Mouse (Mus musculus): ENCODE results near the gene Eef1g. TPM values are rescaled to one million over a fixed set of nuclear protein-coding genes. Genes with fewer than 3 reads are reported as not detected.
A peak's percentile ranks its signal among the peaks of the same experiment; 100 is the strongest.

Eef1g gene
- polyA plus RNA-seq, 1 experiment from 2014 or later, result 334 TPM

GRCm38 (mm10) chr19:8974638-8975037 is 7.8 kb downstream of the Eef1g start:
- H3K9me3 ChIP-seq, result no peaks in the 10 kb centered on the region
- peaks cover 98% of the 10 kb centered on the region for H3K36me3 ChIP-seq
- H3K9ac ChIP-seq (replicated peaks), result no peak overlapping the region
- no peak overlapping the region for H3K4me2 ChIP-seq (replicated peaks)
- no peaks in the 10 kb centered on the region; the same call in 1 of the 2 replicates for H3K4me1 ChIP-seq (replicated peaks)
- H3K4me3 ChIP-seq (replicated peaks), result no peak overlapping the region
- 97% methylated on average over 1 of the region's 1 CpGs for WGBS
- no peak for ATAC-seq
- no peak overlapping the region for H3K27ac ChIP-seq
- H3K27me3 ChIP-seq, result no peaks in the 10 kb centered on the region

- H3K36me3 ChIP-seq, result peaks cover 98% of the 10 kb centered on the region
- H3K9me3 ChIP-seq, result no peaks in the 10 kb centered on the region
- WGBS, result 97% methylated on average over 2 of the region's 2 CpGs
- no peaks in the 10 kb centered on the region for H3K27me3 ChIP-seq
- no peak overlapping the region for H3K4me2 ChIP-seq (replicated peaks)
- no peak for ATAC-seq
- no peak overlapping the region for H3K9ac ChIP-seq (replicated peaks)
- H3K27ac ChIP-seq, result no peak overlapping the region
- H3K4me3 ChIP-seq (replicated peaks), result no peak overlapping the region
- no peaks in the 10 kb centered on the region; the same call in 1 of the 2 replicates for H3K4me1 ChIP-seq (replicated peaks)
Observed at GRCm38 (mm10) chr19:8975491-8975890, 8.7 kb downstream of the Eef1g start.

DNA sequence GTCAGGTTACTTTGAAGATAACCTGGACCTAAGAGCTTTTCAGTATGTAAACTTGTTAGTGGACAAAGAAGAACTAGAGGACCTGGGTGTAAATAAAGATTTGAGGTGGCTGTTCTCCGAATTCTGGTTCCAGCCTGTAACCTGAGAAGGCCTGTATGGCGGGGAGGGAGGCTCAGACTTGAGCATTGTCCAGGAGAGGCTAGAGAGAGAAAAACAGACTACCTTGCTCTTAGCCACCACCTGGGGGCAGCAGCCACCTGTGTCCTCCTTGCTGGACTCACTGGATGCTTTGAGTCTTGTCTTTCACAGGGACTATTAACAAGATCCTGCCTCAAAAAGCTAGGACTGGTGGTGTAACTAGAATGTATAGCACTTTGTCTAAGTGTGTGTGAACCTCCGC is 9.7 kb downstream of the Eef1g start:
- H3K27ac ChIP-seq, result no peak overlapping the region
- H3K4me3 ChIP-seq (replicated peaks), result no peak overlapping the region
- ATAC-seq, result peak; percentile 78
- no peaks in the 10 kb centered on the region for H3K27me3 ChIP-seq
- peaks cover 6% of the 10 kb centered on the region; the same call in 1 of the 2 replicates for H3K4me1 ChIP-seq (replicated peaks)
- H3K9me3 ChIP-seq, result no peaks in the 10 kb centered on the region
- H3K9ac ChIP-seq (replicated peaks), result no peak overlapping the region
- 47% methylated on average over 3 of the region's 3 CpGs for WGBS
- H3K36me3 ChIP-seq, result peaks cover 95% of the 10 kb centered on the region
- H3K4me2 ChIP-seq (replicated peaks), result no peak overlapping the region

DNA sequence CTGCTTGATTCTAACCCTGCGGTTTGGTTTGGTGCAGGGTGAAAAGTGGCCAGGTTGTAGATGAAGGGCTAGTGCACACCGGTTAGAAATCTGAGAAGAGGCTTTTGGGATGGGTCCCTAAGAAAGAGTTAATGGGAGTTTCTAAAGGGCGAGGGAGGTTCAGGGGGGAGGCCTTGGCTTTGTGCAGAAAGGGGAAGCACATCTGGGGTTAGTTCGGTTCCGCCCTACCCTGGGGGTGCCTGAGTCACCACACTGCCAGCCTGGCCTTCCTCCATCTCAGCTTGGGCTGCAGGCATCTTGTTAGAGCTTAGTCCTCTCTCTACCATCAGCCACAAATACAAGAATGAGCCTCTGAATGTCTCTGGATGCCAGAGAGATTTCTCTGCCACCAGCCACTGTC is 13.9 kb downstream of the Eef1g start:
- H3K27me3 ChIP-seq, result no peaks in the 10 kb centered on the region
- peaks cover 45% of the 10 kb centered on the region for H3K4me1 ChIP-seq (replicated peaks)
- H3K36me3 ChIP-seq, result peaks cover 57% of the 10 kb centered on the region
- H3K4me2 ChIP-seq (replicated peaks), result no peak overlapping the region
- WGBS, result 72% methylated on average over 5 of the region's 5 CpGs
- H3K9ac ChIP-seq (replicated peaks), result no peak overlapping the region
- no peak overlapping the region for H3K4me3 ChIP-seq (replicated peaks)
- no peak for ATAC-seq
- H3K27ac ChIP-seq, result 0 out of 2 replicates have a peak overlapping the region, but pooled peaks have one; percentile 19
- H3K9me3 ChIP-seq, result no peaks in the 10 kb centered on the region

- Histone ChIP-seq H3K4me2 (replicated peaks) (no peak overlapping the region), H3K27me3 (0 out of 2 replicates have a peak, but pooled peaks cover 3% of the 10 kb centered on the region), H3K4me3 (replicated peaks) (no peak overlapping the region), H3K4me1 (replicated peaks) (peaks cover 45% of the 10 kb centered on the region), H3K9ac (replicated peaks) (no peak overlapping the region), H3K36me3 (peaks cover 48% of the 10 kb centered on the region), H3K27ac (no peak overlapping the region), H3K9me3 (no peaks in the 10 kb centered on the region)
- ATAC-seq, result no peak
- WGBS, result 83% methylated on average over 2 of the region's 2 CpGs
Observed at GRCm38 (mm10) chr19:8981450-8982168, 14.8 kb downstream of the Eef1g start.

DNA sequence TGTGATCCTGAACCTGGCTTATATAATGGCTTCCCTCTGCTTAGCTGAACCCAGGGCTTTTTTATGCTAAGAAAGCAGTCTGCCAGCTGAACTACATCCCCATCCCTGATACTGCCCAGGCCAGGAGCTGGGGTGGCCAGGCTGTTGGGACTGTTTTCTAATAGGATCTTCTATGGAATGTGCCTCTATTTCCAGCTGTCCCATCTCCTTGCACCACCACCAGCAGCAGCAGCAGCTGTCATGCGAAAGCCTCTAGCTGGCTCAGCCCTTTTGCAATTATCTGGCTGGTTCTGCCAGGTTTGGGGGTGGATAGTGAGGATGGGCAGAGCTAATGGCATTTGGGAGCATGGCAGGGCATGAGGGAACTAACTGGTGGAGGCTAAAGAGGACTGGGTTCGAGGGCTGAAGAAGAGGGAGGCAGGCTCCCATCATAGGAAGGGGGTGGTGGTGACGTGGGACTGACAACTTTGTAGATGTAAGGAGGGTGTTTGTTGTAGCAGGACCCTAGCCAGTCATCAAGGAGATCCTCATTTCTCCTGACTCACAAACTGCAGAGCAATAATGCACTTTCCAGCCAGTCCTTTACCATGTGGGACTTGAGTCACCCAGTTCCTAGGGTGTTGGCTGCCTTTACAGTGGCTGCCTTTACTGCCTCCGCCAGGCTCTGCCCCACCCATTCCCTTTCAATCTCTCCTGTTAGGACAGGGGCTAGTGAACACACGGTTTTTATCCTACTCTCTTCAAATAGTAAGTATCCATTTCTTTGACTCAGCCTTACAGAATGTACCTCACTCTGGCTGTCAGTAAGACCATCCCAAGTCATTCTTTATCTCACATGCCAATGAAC is 15.7 kb downstream of the Eef1g start:
- peaks cover 7% of the 10 kb centered on the region; the same call in 1 of the 2 replicates for H3K27me3 ChIP-seq
- 57% methylated on average over 5 of the region's 5 CpGs for WGBS
- ATAC-seq, result no peak
- H3K27ac ChIP-seq, result no peak overlapping the region
- H3K4me1 ChIP-seq (replicated peaks), result peaks cover 45% of the 10 kb centered on the region
- H3K9me3 ChIP-seq, result no peaks in the 10 kb centered on the region
- H3K4me3 ChIP-seq (replicated peaks), result no peak overlapping the region
- H3K9ac ChIP-seq (replicated peaks), result no peak overlapping the region
- no peak overlapping the region for H3K4me2 ChIP-seq (replicated peaks)
- peaks cover 40% of the 10 kb centered on the region for H3K36me3 ChIP-seq

DNA sequence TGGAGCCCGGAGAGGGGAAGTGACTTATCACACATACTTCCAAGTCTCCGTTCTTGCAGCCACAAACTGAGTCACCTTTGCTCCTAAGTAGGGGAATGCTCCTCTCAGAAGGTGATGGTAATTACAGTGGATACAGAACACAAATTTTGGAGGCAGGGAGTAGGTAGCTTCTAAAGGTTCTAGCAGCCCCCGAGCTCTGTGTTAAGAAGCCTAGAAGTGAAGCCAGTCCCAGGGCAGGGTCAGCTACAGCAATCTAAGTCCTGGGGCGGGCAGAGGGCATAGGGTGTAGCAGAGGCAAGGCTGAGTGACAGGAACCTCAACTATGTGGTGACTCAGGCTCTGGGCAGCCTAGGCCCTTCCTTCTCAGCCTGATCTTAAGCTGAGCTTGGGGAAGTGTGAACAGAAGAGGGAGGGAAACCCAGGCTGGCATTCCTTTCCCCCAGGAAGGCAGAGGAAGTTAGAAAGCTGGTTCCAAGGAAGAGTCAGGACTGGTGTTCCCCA is 16.4 kb downstream of the Eef1g start:
- ATAC-seq, result no peak
- Histone ChIP-seq H3K4me1 (replicated peaks) (peaks cover 48% of the 10 kb centered on the region), H3K9me3 (no peaks in the 10 kb centered on the region), H3K27ac (peak overlapping the region; percentile 61; the same call in 1 of the 2 replicates), H3K4me2 (replicated peaks) (no peak overlapping the region), H3K9ac (replicated peaks) (no peak overlapping the region), H3K4me3 (replicated peaks) (no peak overlapping the region), H3K27me3 (peaks cover 14% of the 10 kb centered on the region), H3K36me3 (peaks cover 33% of the 10 kb centered on the region)
- 54% methylated on average over 4 of the region's 4 CpGs for WGBS

DNA sequence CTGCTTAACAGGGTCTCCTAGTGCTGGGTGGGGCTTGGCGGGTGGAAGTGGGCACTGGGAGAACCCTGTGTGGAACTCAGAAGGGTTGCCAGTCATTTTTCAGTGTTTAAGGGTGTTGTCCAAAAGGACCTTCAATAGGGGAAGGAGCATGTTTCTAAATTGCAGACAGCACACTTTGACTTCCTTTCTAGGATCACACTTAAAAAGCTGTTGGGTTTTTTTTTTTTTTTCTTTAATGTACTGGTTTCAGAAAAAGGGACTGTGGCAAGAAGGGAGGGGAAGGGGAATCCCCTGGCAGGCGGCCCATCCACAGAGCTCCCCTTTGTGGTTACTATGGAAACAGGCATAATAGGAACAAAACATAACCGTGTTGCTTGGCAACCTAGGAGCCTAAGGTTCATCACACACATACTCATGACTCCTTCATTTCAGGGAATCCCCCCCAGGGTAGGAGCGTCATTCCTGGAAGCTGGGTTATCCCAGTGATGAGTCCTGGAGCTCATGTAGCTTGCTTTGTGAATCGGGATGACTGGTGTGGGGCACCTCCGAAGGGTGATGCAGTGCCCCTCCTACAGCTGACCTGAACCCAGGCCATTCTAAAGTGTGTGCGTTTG is 17.5 kb downstream of the Eef1g start:
- Histone ChIP-seq H3K9ac (replicated peaks) (no peak overlapping the region; the same call in 1 of the 2 replicates), H3K4me1 (replicated peaks) (peaks cover 53% of the 10 kb centered on the region), H3K4me3 (replicated peaks) (peak overlapping the region; percentile 14; the same call in 1 of the 2 replicates), H3K27me3 (peaks cover 26% of the 10 kb centered on the region), H3K36me3 (peaks cover 21% of the 10 kb centered on the region), H3K9me3 (no peaks in the 10 kb centered on the region), H3K27ac (peak overlapping the region; percentile 75), H3K4me2 (replicated peaks) (peak overlapping the region; percentile 42)
- 3% methylated on average over 7 of the region's 7 CpGs for WGBS
- ATAC-seq, result peak; percentile 82

DNA sequence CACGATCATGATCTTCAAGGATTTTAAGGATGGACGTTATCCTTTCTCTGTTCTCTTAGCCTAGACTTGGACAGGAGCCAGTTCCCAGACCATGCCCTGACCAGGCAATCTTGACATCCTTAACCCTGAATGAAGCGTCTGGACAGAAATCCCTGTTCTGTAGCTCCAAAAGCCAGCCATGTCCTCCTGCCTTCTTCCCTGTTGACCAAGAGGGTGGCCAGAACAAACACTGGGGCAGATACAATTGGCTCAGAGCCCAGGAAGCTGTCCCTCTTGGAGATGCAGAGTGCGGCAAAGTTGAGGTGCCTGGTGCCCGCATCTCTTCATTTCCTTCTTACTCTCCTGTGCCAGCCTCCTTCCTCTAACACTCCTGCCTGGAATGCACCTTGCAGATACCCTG is 19.1 kb downstream of the Eef1g start:
- Histone ChIP-seq H3K9ac (replicated peaks) (no peak overlapping the region), H3K27ac (no peak overlapping the region), H3K4me2 (replicated peaks) (no peak overlapping the region), H3K27me3 (peaks cover 41% of the 10 kb centered on the region), H3K9me3 (no peaks in the 10 kb centered on the region), H3K36me3 (peaks cover 7% of the 10 kb centered on the region; the same call in 1 of the 2 replicates), H3K4me1 (replicated peaks) (peaks cover 67% of the 10 kb centered on the region), H3K4me3 (replicated peaks) (no peak overlapping the region)
- no peak for ATAC-seq
- 62% methylated on average over 5 of the region's 5 CpGs for WGBS

- WGBS, result 63% methylated on average over 2 of the region's 2 CpGs
- Histone ChIP-seq H3K36me3 (no peaks in the 10 kb centered on the region), H3K9ac (replicated peaks) (no peak overlapping the region), H3K4me2 (replicated peaks) (no peak overlapping the region), H3K4me3 (replicated peaks) (no peak overlapping the region), H3K27me3 (peaks cover 57% of the 10 kb centered on the region), H3K4me1 (replicated peaks) (peaks cover 54% of the 10 kb centered on the region), H3K27ac (no peak overlapping the region), H3K9me3 (no peaks in the 10 kb centered on the region)
- ATAC-seq, result no peak
Observed at GRCm38 (mm10) chr19:8987816-8988215, 21.0 kb downstream of the Eef1g start.

GRCm38 (mm10) chr19:8988346-8989065 is 21.7 kb downstream of the Eef1g start:
- no peak for ATAC-seq
- 13% methylated on average over 15 of the region's 15 CpGs for WGBS
- Histone ChIP-seq H3K4me1 (replicated peaks) (peaks cover 47% of the 10 kb centered on the region), H3K36me3 (no peaks in the 10 kb centered on the region), H3K4me2 (replicated peaks) (peak overlapping the region; percentile 71), H3K9ac (replicated peaks) (peak overlapping the region; percentile 56), H3K4me3 (replicated peaks) (peak overlapping the region; percentile 46), H3K27me3 (peaks cover 57% of the 10 kb centered on the region), H3K27ac (no peak overlapping the region), H3K9me3 (no peaks in the 10 kb centered on the region)

All from midbrain, embryonic 13.5 days (tissue).